Mouse (Mus musculus) MEL (cell line): ENCODE measurements at regions not wholly inside any gene's neighbourhood (a gene's known extent, or its start where the extent isn't known, plus 50 kb on each side); places are given as distances from the start of the nearest gene placed in this dataset.

Experiments
- CTCF ChIP-seq, 3 experiments: IDR thresholded peaks in 2 of 3; conservative IDR thresholded peaks in 1 of 3; 2 replicates each; pipeline ENCODE4 v1.5.1; 2011 to 2012; ENCODE audit warnings: low read length in 3 of 3, low read depth in 2 of 3, mild to moderate bottlenecking in 2 of 3, improper control_type of control experiment in 1 of 3, inconsistent platforms in 1 of 3, mixed read lengths in 1 of 3, moderate library complexity in 1 of 3; ENCODE audit not compliant: control insufficient read depth in 1 of 3, insufficient read depth in 1 of 3, poor library complexity in 1 of 3, severe bottlenecking in 1 of 3
- EP300 ChIP-seq, 2 experiments: IDR thresholded peaks; 2 replicates each; pipeline ENCODE4 v1.6.1; 2011; ENCODE audit warnings: improper control_type of control experiment in 2 of 2, low read length in 2 of 2, low read depth in 1 of 2, mild to moderate bottlenecking in 1 of 2
- MAFK ChIP-seq: IDR thresholded peaks from 2 replicates; pipeline ENCODE4 v1.6.1; 2011; ENCODE audit warnings: low read depth, mild to moderate bottlenecking, low read length, improper control_type of control experiment, borderline replicate concordance
- MAX ChIP-seq: IDR thresholded peaks from 2 replicates; pipeline ENCODE4 v1.6.1; 2011; ENCODE audit warnings: low read length, improper control_type of control experiment
- POLR2A ChIP-seq, 2 experiments: IDR thresholded peaks; 2 replicates each; pipeline ENCODE4 v1.6.1; 2011 to 2012; ENCODE audit warnings: low read length in 2 of 2, mild to moderate bottlenecking in 2 of 2, control low read depth in 1 of 2, improper control_type of control experiment in 1 of 2, low read depth in 1 of 2, moderate library complexity in 1 of 2; ENCODE audit not compliant: control insufficient read depth in 1 of 2, insufficient read depth in 1 of 2, poor library complexity in 1 of 2

- TF ChIP-seq POLR2A (IDR thresholded peaks at IDR 0.05; ENCODE audit: control insufficient read depth in 1 of 2, insufficient read depth in 1 of 2, low read depth in 1 of 2, low read length in 2 of 2, poor library complexity in 1 of 2) = no peak
- TF ChIP-seq EP300 (IDR thresholded peaks at IDR 0.05; ENCODE audit: low read depth in 1 of 2, low read length in 2 of 2) = no peak
- no peak for TF ChIP-seq MAX
- TF ChIP-seq MAFK = no peak
- no peak for TF ChIP-seq CTCF (IDR thresholded peaks at IDR 0.05 in 2 of 3, conservative IDR thresholded peaks at IDR 0.05 in 1 of 3; ENCODE audit: control insufficient read depth in 1 of 3, insufficient read depth in 1 of 3, low read depth in 2 of 3, low read length in 3 of 3, poor library complexity in 1 of 3, severe bottlenecking in 1 of 3)
These were observed 856.4 kb upstream of the Tenm2 start for GRCm38 (mm10) chr11:38092202-38092601.
